Mouse (Mus musculus) olfactory bulb, adult 2 months (tissue): ENCODE measurements around the gene Shank3. TPM values are rescaled to one million over a fixed set of nuclear protein-coding genes. Genes with fewer than 3 reads are reported as not detected.

Experiments
- H3K27ac ChIP-seq: fragments of 200-500 bp; 2 replicates; pipeline ENCODE4 v1.5.1; 2012; ENCODE audit warnings: low read depth, low read length; ENCODE audit not compliant: insufficient read depth
- H3K4me1 ChIP-seq: fragments of 200-500 bp; 2 replicates; pipeline ENCODE4 v1.6.1; 2012; ENCODE audit warnings: low read length; ENCODE audit not compliant: control insufficient read depth, insufficient read depth
- H3K4me3 ChIP-seq: fragments of 200-500 bp; 2 replicates; pipeline ENCODE4 v1.5.1; 2012; ENCODE audit warnings: mild to moderate bottlenecking, low read depth, low read length, moderate library complexity; ENCODE audit not compliant: insufficient read depth
- CTCF ChIP-seq: fragments of 200-500 bp; IDR thresholded peaks from 2 replicates; pipeline ENCODE4 v1.5.1; 2012; ENCODE audit warnings: low read depth, mild to moderate bottlenecking, low read length, moderate library complexity; ENCODE audit not compliant: insufficient read depth
- POLR2A ChIP-seq: fragments of 200-500 bp; IDR thresholded peaks from 2 replicates; pipeline ENCODE4 v1.6.1; 2012; ENCODE audit warnings: mild to moderate bottlenecking, low read depth, low read length, moderate library complexity; ENCODE audit not compliant: insufficient read depth
- WGBS: fragments of 180-500 bp; shearing (Covaris S2); methylation state at CpG from one replicate; pipeline ENCODE4 v1.1.7; 2018; 5-methylcytosine and 5-hydroxymethylcytosine counted together
- polyA plus RNA-seq: library from polyadenylated mRNA; stranded (reverse); fragments of >200 nt; gene quantifications from 2 replicates; pipeline ENCODE4 v1.2.4, GENCODE M21; 2012; ENCODE audit warnings: low replicate concordance; ENCODE audit not compliant: missing spikeins, insufficient read depth, insufficient read length

Gene Shank3
- polyA plus RNA-seq, 1 experiment = not detected

- H3K4me1 ChIP-seq = peaks cover 33% of the 10 kb centered on the region
- WGBS = 25% methylated on average over 4 of the region's 4 CpGs
- no peak overlapping the region for H3K27ac ChIP-seq
- no peak overlapping the region for H3K4me3 ChIP-seq
- TF ChIP-seq POLR2A (no peak), CTCF (no peak)
Measured at GRCm38 (mm10) chr15:89496131-89496530, 3.3 kb upstream of the Shank3 start.

- H3K4me1 ChIP-seq = peaks cover 37% of the 10 kb centered on the region
- H3K4me3 ChIP-seq = no peak overlapping the region
- TF ChIP-seq CTCF = no peak
- TF ChIP-seq POLR2A = no peak
- H3K27ac ChIP-seq = no peak overlapping the region
- 23% methylated on average over 2 of the region's 2 CpGs for WGBS
Measured at GRCm38 (mm10) chr15:89496841-89497240, 2.6 kb upstream of the Shank3 start.

DNA sequence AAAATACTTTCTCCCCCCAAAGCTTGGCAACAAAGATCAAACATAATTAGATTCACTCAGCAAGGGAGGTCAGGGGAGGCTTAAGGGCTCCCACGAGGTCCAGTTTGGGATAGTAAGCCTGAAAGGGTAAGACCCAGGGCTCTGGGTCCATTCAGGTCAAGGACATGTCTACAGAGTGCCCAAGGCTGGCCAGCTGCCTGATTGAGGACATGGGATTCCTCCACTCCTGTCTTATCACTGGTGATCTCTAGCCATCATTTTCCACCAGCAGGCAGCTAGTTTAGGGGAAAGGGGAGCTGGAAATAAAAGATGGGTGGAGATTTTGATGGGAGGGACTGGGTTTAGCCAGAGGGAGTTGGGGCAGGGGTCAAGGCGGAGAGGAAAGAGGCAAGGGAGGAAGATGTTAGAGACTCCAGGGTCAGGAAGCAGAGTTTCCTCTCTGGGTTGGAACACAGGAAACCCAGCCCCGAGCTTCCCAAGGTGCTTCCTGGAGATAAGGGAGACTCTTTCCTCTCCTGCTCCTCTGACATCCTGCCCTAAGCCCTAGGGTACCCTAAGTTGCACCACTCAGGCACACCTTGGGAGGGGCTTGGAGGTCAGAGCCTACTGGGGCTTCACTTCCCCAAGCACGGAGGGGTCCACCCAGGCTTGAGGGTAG lies 1.9 kb upstream of the Shank3 start:
- Histone ChIP-seq H3K4me1 (peaks cover 37% of the 10 kb centered on the region), H3K4me3 (peak overlapping the region; percentile 92; the same call in 1 of the 2 replicates), H3K27ac (no peak overlapping the region)
- WGBS = 54% methylated on average over 4 of the region's 4 CpGs
- no peak for TF ChIP-seq CTCF
- no peak for TF ChIP-seq POLR2A

DNA sequence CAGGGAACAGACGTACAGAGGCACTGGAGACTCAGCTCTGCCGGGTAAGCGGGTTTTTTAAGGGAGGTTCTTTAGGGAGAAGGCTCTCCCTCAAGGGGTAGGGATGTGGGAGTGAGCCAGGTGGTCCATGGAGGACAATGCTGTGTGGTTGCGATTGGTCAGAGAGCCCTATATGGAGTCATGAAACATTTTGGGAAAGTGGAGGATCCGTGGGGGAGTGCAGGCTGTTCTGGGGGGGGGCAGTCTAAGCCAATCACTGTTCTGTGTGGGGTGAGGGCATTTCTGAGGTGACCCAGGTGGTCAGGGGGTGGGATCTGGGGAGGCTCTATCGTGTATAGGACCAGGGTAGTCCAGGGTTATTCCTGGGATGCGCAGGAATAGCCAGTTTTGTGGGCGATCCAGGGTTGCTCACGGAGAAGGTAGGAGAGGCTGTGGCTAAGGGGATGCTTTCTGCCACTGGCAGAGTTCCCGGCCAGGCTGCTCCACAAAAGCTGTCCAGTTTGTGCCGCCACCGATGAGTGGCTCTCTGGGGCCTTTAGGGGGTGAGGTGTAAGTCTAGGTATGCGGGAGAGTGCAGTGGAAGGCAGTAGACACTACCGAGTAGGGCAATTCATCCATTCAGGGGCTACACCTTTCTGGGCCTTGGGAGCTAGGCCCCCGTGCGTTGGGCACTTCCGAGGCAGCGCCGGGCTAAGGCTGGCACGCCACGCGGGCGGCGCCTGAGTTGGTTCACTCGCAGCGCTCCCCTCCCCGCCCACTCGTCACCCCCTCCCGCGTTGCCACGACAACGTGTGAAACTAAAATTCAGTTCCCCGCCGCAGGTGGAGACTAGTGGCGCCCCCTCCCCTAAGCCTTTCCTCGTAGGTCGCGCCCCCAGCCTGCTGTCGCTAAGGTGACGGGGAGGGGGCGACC lies 1.1 kb upstream of the Shank3 start:
- Histone ChIP-seq H3K4me1 (peaks cover 37% of the 10 kb centered on the region), H3K27ac (0 out of 2 replicates have a peak overlapping the region, but pooled peaks have one; percentile 55), H3K4me3 (peak overlapping the region; percentile 92)
- WGBS = 8% methylated on average over 41 of the region's 41 CpGs
- TF ChIP-seq POLR2A = no peak
- TF ChIP-seq CTCF = no peak

GRCm38 (mm10) chr15:89499784-89500220 lies 379 bp downstream of the Shank3 start:
- H3K4me1 ChIP-seq = peaks cover 37% of the 10 kb centered on the region
- TF ChIP-seq POLR2A (no peak; the same call in 1 of the 2 replicates), CTCF (no peak)
- H3K4me3 ChIP-seq = peak overlapping the region; percentile 92
- WGBS = under 1% methylated on average over 55 of the region's 60 CpGs
- no peak overlapping the region for H3K27ac ChIP-seq

- H3K4me3 ChIP-seq = peak overlapping the region; percentile 92
- TF ChIP-seq CTCF = no peak
- TF ChIP-seq POLR2A = no peak
- peaks cover 37% of the 10 kb centered on the region for H3K4me1 ChIP-seq
- WGBS = 3% methylated on average over 35 of the region's 35 CpGs
- no peak overlapping the region for H3K27ac ChIP-seq
Measured at GRCm38 (mm10) chr15:89500221-89500791, 883 bp downstream of the Shank3 start.

DNA sequence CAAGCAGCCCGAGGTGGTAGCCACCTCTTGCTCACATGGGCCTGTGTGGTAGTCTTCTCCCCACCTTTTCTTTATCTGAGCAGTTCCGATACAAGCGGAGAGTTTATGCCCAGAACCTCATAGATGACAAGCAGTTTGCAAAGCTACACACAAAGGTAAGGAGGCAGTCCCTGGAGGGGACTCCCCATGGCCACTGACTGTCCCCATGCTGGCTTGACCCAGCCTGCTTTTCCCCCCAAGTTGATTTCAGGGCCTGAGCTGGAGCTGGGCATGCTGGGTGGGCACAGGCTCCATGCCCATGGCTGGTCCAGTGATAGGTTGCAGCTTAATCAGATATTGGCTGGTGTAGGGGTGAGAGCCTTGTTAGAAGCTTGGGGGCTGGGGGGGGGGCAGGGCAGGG lies 1.9 kb downstream of the Shank3 start:
- WGBS = 92% methylated on average over 3 of the region's 3 CpGs
- Histone ChIP-seq H3K4me1 (peaks cover 35% of the 10 kb centered on the region), H3K27ac (no peak overlapping the region), H3K4me3 (no peak overlapping the region)
- TF ChIP-seq POLR2A = no peak
- TF ChIP-seq CTCF = no peak

- TF ChIP-seq CTCF (no peak), POLR2A (no peak)
- H3K4me1 ChIP-seq = peaks cover 11% of the 10 kb centered on the region; the same call in 1 of the 2 replicates
- H3K27ac ChIP-seq = no peak overlapping the region
- no peak overlapping the region for H3K4me3 ChIP-seq
- WGBS = 93% methylated on average over 9 of the region's 9 CpGs
Measured at GRCm38 (mm10) chr15:89504838-89505237, 5.4 kb downstream of the Shank3 start.
